Mouse (Mus musculus): Measurements from ENCODE around the gene Tspan13.

GRCm38 (mm10) chr12:35983472-35983871 lies 58.8 kb downstream of the Tspan13 start:
- TF ChIP-seq POLR2A (IDR thresholded peaks at IDR 0.05; ENCODE audit: borderline replicate concordance, insufficient read depth, low read length) = no peak
- TF ChIP-seq CTCF (IDR thresholded peaks at IDR 0.05; ENCODE audit: borderline replicate concordance, insufficient read depth, low read depth, low read length) = no peak

Data from cerebellum, adult 2 months (tissue).